Mouse (Mus musculus): ENCODE measurements at regions not wholly inside any gene's neighbourhood (a gene's known extent, or its start where the extent isn't known, plus 50 kb on each side); places are given as distances from the start of the nearest gene placed in this dataset.

- no peak for TF ChIP-seq CTCF (IDR thresholded peaks at IDR 0.05; ENCODE audit: control insufficient read depth, insufficient read depth, insufficient replicate concordance, low read depth, low read length)
- no peak for TF ChIP-seq POLR2A (IDR thresholded peaks at IDR 0.05; ENCODE audit: control insufficient read depth, low read depth, low read length)
Observed at GRCm38 (mm10) chr8:15567742-15568141, 521.9 kb upstream of the BB014433 start.

Measured in testis, adult 2 months (tissue).